Mouse (Mus musculus) hematopoietic stem cell, adult 5-6 weeks (primary cell): ENCODE data around the gene Plin2. TPM values are rescaled to one million over a fixed set of nuclear protein-coding genes. Genes with fewer than 3 reads are reported as not detected.
"Not testable (repeated sequence)": the region's sequence is repeated elsewhere in the genome, so short reads cannot be mapped to it uniquely, and the experiment has no call there.

ENCODE experiments used
- ATAC-seq, 2 experiments: fragments of 125-278 bp in 1 of 2; replicated peaks in 1 of 2; 2 replicates each; pipeline ENCODE4 v1.8.0; 2016 to 2017; ENCODE audit warnings: inconsistent platforms in 2 of 2, mild to moderate bottlenecking in 2 of 2, moderate number of reproducible peaks in 2 of 2, low read depth in 1 of 2, moderate TSS enrichment in 1 of 2; ENCODE audit not compliant: low FRiP score in 2 of 2, poor library complexity in 2 of 2, severe bottlenecking in 2 of 2, insufficient read depth in 1 of 2, low TSS enrichment in 1 of 2
- total RNA-seq: library from RNA; stranded (forward); fragments of 172-1452, 232-1000 nt; gene quantifications from 2 replicates; pipeline ENCODE4 v1.2.3, GENCODE M21; 2017

Plin2 gene
- total RNA-seq, 1 experiment from 2014 or later = 35.1 TPM

DNA sequence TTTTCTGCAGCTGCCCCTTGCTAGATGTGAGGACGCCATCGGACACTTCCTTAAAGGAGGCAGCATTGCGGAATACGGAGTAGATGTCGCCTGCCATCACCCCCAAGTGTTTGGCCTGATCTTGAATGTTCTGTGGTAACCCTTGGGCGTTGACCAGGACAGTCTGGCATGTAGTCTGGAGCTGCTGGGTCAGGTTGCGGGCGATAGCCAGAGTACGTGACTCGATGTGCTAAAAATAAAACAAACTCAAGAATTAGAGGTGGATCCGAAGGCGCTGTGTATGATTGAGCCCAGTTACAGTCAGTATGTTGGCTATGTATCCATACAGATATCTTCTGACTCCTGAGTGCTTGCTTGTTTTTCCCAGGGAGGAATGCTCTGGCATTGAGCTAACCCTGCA, 12.7 kb downstream of the Plin2 start:
- no peak for ATAC-seq

GRCm38 (mm10) chr4:86656410-86656809, 13.4 kb downstream of the Plin2 start:
- not testable (repeated sequence) for ATAC-seq

DNA sequence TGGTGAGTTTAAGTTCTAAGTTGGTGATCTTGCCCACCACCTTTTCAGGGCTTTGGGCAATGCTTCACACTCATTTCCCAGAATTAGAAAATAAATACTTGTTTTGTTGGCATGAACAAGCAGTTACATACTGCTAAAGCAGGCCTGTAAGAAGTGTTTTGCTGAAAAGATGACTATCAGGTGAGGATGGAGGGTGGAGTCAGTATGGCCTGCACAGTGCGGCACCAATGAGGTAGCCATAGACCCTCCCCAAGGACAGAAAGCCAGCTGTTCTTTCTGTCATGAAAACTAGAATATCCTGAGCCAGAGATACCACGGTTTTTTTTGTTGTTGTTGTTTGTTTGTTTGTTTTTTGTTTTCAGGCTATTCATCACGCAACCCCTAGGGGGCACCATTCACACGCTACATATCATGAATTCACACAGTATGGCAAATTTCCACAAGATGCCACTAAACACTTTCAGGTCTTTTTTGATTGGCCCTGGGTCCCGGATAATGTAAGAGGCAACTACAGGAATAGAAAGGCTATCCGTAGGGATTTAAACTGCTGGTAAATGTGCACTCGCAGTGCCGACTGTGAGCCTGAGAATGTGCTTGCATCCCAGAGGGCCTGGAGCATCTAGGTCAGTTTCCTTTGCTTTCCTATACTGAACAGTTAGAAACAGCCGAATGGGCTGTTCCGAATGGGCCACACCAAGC, 18.0 kb downstream of the Plin2 start:
- ATAC-seq = peak in 1 of 2 experiments; percentile 29; a peak in 1 of 4 replicates

DNA sequence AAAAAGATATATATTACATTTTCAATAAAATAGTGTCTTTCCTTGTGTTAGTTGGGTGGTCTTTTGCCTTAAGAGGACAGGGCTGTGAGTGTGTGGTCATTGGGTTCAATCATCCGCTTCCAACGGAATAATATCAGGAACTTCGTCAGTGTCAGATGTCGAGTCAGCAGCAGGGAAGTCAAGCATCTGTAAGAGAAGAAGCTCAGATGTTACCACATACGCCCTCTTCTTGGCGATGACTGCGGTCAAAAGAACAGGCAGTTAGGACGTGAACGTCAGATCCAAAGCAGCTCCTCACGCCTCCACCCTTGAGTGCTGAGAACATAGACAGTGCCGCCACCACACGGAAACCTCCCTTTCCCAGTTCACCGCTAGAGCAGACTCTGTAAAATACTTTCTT, 21.5 kb downstream of the Plin2 start:
- ATAC-seq = not testable (repeated sequence)

GRCm38 (mm10) chr4:86637561-86637960, 32.3 kb downstream of the Plin2 start:
- not testable (repeated sequence) for ATAC-seq

DNA sequence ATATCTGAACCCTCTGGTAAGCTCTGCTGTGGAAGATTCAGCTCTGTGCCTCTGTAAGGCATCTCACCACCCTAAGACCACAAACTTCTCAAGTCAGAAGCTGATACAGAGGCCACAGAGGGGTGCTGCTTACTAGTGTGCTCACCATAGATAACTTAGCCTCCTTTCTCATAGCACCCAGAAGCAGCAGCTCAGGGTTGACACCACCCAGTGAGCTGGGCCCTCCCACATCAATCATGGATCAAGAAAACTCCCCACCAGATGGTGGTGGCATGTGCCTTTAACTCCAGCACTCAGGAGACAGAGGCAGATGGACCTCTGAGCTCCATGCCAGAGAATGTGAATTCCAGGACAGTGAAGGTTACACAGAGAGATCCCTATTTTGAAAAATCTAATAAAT, 35.0 kb downstream of the Plin2 start:
- peak in 1 of 2 experiments; percentile 32; a peak in 2 of 4 replicates for ATAC-seq

DNA sequence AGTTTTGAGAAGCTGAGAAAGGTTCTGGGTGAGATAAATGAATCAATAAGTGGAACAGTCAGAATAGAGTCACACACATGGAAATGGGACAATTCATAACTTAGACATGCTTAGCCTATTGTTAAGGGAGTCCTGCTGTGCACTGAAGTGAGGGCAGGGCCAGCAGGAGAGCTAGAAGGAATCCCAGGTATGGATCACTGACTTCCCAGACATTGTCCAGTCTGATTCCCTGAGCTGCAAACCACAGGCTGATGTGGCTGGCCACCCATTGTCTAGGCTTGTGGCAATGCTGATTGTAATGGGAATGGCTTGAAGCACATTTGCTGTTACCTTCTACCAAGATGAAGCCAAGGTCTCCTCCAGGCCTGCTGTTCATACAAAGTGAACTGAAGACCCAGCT, 35.5 kb downstream of the Plin2 start:
- ATAC-seq = not testable (repeated sequence)

GRCm38 (mm10) chr4:86632556-86632955, 37.3 kb downstream of the Plin2 start:
- peak; percentile 93 for ATAC-seq

DNA sequence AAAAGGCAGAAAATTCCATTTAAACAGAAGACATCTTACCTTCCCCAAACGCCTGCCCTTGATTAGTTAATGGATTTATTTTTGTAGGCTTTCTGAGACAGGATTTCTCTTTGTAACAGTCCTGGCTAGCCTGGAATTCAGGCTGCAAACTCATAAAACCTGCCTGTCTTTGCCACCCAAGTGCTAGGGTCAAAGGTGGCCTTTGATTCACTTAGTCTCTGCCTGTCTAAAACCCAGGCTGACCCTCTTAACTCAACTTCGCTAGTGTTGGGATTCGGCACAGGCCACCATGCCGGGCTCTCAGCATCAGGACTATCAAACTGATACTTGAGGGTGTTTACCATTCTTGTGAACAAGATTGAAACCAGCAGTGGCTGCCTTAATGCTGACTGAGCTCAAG, 38.0 kb downstream of the Plin2 start:
- no peak for ATAC-seq

- ATAC-seq = not testable (repeated sequence)
Measured at GRCm38 (mm10) chr4:86626496-86626895, 43.4 kb downstream of the Plin2 start.

DNA sequence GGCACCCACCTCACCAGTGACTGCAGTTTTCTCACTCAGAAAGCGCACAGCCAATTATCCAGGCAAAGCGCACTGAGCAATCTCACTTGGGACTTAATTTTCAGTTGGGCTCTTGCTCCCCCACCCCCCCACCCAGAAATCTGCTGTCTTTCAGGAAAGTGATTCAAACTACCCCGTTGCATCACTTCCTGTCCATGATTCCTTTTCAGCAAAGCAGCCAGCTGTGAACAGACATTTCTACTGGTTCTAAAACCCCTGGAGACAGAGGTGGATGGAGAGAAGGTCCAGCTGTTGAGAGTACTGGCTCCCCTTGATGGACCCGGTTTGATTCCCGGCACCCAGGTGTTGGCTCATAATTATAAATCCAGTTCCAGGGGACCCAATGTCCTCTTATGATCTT, 44.4 kb downstream of the Plin2 start:
- ATAC-seq = no peak

DNA sequence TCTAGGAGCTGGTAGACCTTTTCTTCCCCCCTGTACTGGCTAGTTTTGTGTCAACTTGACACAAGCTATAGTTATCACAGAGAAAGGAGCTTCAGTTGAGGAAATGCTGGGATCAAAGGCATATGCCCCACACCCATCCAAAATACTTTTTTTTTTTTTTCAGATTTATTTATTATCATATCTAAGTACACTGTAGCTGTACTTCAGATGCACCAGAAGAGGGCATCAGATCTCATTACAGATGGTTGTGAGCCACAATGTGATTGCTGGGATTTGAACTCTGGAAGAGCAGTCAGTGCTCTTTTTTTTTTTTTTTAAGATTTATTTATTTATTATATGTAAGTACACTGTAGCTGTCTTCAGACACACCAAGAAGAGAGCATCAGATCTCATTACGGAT, 47.3 kb downstream of the Plin2 start:
- not testable (repeated sequence) for ATAC-seq

GRCm38 (mm10) chr4:86622116-86622515, 47.7 kb downstream of the Plin2 start:
- ATAC-seq = no peak

DNA sequence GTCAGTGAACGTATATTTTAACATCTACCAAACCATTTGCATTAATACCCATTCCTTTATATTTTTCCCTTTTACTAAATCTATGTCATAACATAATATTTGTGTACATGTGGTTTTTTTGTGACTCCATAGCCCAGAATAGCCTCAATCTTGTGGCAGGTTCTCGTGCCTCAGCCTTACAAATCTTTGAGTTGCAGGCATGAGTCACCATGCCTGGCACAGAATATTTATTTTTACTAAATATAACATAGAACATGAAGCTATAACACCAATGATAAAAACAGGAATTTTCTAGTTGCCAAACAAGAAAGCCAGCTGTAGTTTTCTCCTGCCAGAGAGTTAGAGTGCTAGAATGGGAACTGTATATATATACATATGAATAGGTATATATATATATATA, 49.4 kb downstream of the Plin2 start:
- ATAC-seq = no peak

GRCm38 (mm10) chr4:86612289-86612620, 57.6 kb downstream of the Plin2 start:
- no peak for ATAC-seq

DNA sequence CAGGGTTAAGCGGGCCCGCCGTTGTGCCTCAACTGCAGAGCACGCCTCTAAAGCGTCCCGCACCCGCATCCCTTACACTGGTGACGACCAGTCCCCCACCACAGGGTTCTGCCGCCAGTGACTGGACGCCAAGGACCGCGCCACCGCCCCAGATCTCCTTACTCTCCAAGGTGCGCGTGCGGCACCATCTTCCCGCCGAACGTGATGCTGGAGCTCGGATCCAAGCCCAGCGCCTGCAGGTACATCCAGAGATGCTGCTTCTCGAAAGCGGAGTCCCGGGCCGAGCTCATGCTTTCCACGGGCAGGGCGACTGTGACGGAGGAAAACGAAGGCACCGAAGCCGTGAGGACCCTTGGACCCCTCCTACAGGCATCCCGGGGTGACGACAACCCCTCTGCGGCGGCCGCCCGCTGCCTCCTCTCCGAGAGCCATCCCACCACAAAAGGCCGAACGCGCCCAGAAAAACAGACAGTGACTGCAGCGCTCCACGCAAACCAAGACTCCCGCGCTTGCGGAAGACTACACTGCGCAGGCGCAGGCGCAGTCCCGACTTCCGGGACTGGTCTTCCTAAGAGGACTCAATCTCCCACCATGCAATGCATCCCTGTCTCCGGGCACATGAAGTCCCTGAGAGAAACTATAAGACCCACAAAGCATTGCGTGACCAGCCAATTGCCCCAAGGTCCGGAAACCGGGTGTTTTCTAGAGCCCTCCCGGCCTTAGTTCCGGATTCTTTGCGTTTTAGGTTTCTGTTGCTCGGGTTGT, 58.2 kb downstream of the Plin2 start, which contains the start of gene Haus6:
Gene Haus6 (minus strand): TSS at position 532 of the 765 bp plus-strand sequence.
- ATAC-seq = peak; percentile 100
